Mouse (Mus musculus): ENCODE measurements at regions not wholly inside any gene's neighbourhood (a gene's known extent, or its start where the extent isn't known, plus 50 kb on each side); places are given as distances from the start of the nearest gene placed in this dataset.

DNA sequence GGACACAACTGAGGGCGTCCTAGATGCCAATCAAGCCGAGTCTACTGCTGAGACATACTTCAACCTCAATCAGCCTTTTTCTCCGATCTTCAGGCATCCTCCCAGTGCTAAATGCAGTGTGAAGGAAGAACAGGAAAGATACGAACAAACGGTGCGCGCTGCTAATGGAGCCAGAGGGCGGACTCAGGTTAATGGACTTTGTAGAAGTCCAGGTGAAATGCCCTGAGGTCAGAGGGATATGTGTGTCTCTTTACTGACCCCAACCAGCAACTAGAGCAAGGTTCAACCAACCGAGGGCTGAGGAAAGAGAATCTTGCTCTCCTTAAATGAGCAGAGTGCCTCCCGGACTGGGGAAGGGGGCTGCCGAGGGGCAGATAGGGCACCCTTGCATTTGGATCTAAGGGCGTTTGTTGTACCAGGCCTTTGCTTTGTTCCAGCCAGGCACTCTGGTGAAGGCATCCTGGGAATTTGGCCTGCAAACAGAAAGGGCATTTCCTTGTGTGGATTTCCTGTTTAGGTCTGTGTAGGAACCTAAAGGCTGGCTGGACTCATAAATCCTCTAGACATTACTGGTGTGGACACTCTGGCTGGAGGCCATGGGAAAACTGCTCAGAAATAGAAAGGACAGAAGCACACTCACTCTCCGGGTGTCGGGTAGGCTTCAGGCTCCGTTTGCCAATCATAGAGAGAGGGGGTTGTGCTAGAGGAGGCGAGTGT lies 62.7 kb upstream of the Ahctf1 start:
- H3K4me3 ChIP-seq (replicated peaks; ENCODE audit: control insufficient read depth, low read depth, low read length), result no peak overlapping the region
- no peak overlapping the region for H3K27ac ChIP-seq (ENCODE audit: control insufficient read depth, insufficient read depth, low read depth, low read length, poor library complexity)
- TF ChIP-seq CTCF (IDR thresholded peaks at IDR 0.05; ENCODE audit: control insufficient read depth, insufficient read depth, low read length), result no peak
- TF ChIP-seq POLR2A (IDR thresholded peaks at IDR 0.05; ENCODE audit: borderline replicate concordance, control insufficient read depth, low read depth, low read length), result no peak
- WGBS, result 79% methylated on average over 16 of the region's 16 CpGs
- no peaks in the 10 kb centered on the region for H3K4me1 ChIP-seq (ENCODE audit: control insufficient read depth, insufficient read depth, low read length)

- WGBS, result 61% methylated on average over 11 of the region's 11 CpGs
- H3K4me3 ChIP-seq (replicated peaks; ENCODE audit: control insufficient read depth, low read depth, low read length), result no peak overlapping the region
- TF ChIP-seq CTCF (IDR thresholded peaks at IDR 0.05; ENCODE audit: control insufficient read depth, insufficient read depth, low read length) (no peak), POLR2A (IDR thresholded peaks at IDR 0.05; ENCODE audit: borderline replicate concordance, control insufficient read depth, low read depth, low read length) (no peak)
- H3K4me1 ChIP-seq (ENCODE audit: control insufficient read depth, insufficient read depth, low read length), result no peaks in the 10 kb centered on the region
- no peak overlapping the region for H3K27ac ChIP-seq (ENCODE audit: control insufficient read depth, insufficient read depth, low read depth, low read length, poor library complexity)
Measured at GRCm38 (mm10) chr1:179865561-179865960, 62.1 kb upstream of the Ahctf1 start.

DNA sequence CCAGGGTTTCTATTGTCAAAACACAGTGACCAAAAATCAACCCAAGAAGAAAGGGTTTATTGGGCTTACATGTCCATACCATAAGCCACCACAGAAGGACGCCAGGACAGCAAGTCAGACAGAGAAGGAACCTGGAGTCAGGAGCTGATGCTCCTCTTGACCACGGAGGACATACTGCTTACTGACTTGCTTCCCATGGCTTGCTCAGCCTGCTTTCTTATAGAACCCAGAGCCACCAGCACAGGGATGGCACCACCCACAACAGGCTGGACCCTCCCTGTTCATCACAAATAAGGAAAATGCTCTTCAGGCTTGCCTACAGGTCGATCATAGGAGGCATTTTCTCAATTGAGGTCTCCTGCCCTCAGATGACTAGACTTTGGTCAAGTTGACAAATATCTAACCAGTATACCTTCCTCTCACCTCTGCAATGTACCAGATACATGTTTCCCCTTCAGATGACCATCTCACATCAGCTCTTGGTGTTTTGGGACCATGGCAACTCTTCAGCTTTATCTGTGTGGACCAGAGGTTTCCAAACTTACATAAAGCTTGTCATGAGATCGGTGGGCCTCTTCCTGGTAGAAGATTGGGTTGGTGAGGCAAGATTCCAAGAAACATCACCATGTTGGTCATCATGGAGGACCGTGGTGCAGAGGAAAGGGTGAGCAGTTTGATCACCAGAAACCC lies 61.2 kb upstream of the Ahctf1 start:
- TF ChIP-seq POLR2A (IDR thresholded peaks at IDR 0.05; ENCODE audit: borderline replicate concordance, control insufficient read depth, low read depth, low read length), result no peak
- TF ChIP-seq CTCF (IDR thresholded peaks at IDR 0.05; ENCODE audit: control insufficient read depth, insufficient read depth, low read length), result no peak
- WGBS, result 67% methylated on average over 5 of the region's 5 CpGs
- Histone ChIP-seq H3K27ac (ENCODE audit: control insufficient read depth, insufficient read depth, low read depth, low read length, poor library complexity) (no peak overlapping the region), H3K4me1 (ENCODE audit: control insufficient read depth, insufficient read depth, low read length) (no peaks in the 10 kb centered on the region), H3K4me3 (replicated peaks; ENCODE audit: control insufficient read depth, low read depth, low read length) (no peak overlapping the region)

GRCm38 (mm10) chr1:179863420-179863819 lies 59.9 kb upstream of the Ahctf1 start:
- WGBS, result 57% methylated on average over 4 of the region's 4 CpGs
- H3K4me1 ChIP-seq (ENCODE audit: control insufficient read depth, insufficient read depth, low read length), result no peaks in the 10 kb centered on the region
- TF ChIP-seq POLR2A (IDR thresholded peaks at IDR 0.05; ENCODE audit: borderline replicate concordance, control insufficient read depth, low read depth, low read length) (no peak), CTCF (IDR thresholded peaks at IDR 0.05; ENCODE audit: control insufficient read depth, insufficient read depth, low read length) (no peak)

DNA sequence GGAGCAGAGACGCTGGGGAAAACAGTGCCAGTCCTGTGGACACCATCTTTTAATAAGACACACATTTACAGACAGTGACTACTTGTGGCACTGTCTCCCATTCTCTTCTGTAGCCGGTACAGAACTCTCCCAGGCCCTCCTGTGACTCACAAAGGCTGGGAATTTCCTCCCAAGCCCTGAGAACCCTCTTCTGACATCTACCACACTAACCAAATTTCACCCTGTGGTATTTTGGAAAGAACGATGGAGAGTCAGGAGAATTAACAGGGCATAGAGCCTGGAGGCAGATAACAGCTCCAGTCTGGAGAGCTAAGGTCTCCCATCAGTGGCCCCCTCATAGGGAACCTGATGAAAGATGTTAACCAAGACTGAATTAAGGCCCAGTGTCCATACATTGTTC lies 59.5 kb upstream of the Ahctf1 start:
- H3K27ac ChIP-seq (ENCODE audit: control insufficient read depth, insufficient read depth, low read depth, low read length, poor library complexity), result no peak overlapping the region
- H3K4me1 ChIP-seq (ENCODE audit: control insufficient read depth, insufficient read depth, low read length), result no peaks in the 10 kb centered on the region
- no peak overlapping the region for H3K4me3 ChIP-seq (replicated peaks; ENCODE audit: control insufficient read depth, low read depth, low read length)
- TF ChIP-seq POLR2A (IDR thresholded peaks at IDR 0.05; ENCODE audit: borderline replicate concordance, control insufficient read depth, low read depth, low read length) (no peak), CTCF (IDR thresholded peaks at IDR 0.05; ENCODE audit: control insufficient read depth, insufficient read depth, low read length) (no peak)
- 74% methylated on average over 3 of the region's 3 CpGs for WGBS

More at GRCm38 (mm10) chr1:179863420-179863819, 59.9 kb upstream of the Ahctf1 start:
- Histone ChIP-seq H3K4me3 (replicated peaks; ENCODE audit: control insufficient read depth, low read depth, low read length) (no peak overlapping the region), H3K27ac (ENCODE audit: control insufficient read depth, insufficient read depth, low read depth, low read length, poor library complexity) (no peak overlapping the region)

GRCm38 (mm10) chr1:179861776-179862175 lies 58.3 kb upstream of the Ahctf1 start:
- Histone ChIP-seq H3K4me3 (replicated peaks; ENCODE audit: control insufficient read depth, low read depth, low read length) (no peak overlapping the region), H3K4me1 (ENCODE audit: control insufficient read depth, insufficient read depth, low read length) (no peaks in the 10 kb centered on the region), H3K27ac (ENCODE audit: control insufficient read depth, insufficient read depth, low read depth, low read length, poor library complexity) (no peak overlapping the region)
- 80% methylated on average over 3 of the region's 3 CpGs for WGBS
- TF ChIP-seq POLR2A (IDR thresholded peaks at IDR 0.05; ENCODE audit: borderline replicate concordance, control insufficient read depth, low read depth, low read length) (no peak), CTCF (IDR thresholded peaks at IDR 0.05; ENCODE audit: control insufficient read depth, insufficient read depth, low read length) (no peak)

DNA sequence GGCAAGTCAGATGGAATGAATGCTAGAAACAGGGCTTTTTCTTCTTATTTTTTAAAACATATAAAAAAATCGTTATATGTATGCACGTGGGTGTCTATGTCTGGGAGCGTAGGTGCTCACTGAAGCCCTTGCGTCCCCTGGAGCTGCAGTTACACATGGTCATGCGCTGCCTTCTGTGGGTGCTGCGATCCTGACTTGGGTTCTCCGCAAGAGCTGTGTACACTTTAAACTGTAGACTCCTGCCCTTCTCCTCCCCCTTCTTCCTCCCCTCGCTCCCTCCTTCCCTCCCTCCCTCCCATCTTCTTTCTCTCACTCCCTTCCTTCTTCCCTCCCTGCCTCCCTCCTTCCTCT lies 56.0 kb upstream of the Ahctf1 start:
- H3K27ac ChIP-seq (ENCODE audit: control insufficient read depth, insufficient read depth, low read depth, low read length, poor library complexity), result no peak overlapping the region
- TF ChIP-seq POLR2A (IDR thresholded peaks at IDR 0.05; ENCODE audit: borderline replicate concordance, control insufficient read depth, low read depth, low read length) (no peak), CTCF (IDR thresholded peaks at IDR 0.05; ENCODE audit: control insufficient read depth, insufficient read depth, low read length) (no peak)
- whole genome bisulfite sequencing, result 81% methylated on average over 8 of the region's 8 CpGs
- no peak overlapping the region for H3K4me3 ChIP-seq (replicated peaks; ENCODE audit: control insufficient read depth, low read depth, low read length)
- H3K4me1 ChIP-seq (ENCODE audit: control insufficient read depth, insufficient read depth, low read length), result no peaks in the 10 kb centered on the region

DNA sequence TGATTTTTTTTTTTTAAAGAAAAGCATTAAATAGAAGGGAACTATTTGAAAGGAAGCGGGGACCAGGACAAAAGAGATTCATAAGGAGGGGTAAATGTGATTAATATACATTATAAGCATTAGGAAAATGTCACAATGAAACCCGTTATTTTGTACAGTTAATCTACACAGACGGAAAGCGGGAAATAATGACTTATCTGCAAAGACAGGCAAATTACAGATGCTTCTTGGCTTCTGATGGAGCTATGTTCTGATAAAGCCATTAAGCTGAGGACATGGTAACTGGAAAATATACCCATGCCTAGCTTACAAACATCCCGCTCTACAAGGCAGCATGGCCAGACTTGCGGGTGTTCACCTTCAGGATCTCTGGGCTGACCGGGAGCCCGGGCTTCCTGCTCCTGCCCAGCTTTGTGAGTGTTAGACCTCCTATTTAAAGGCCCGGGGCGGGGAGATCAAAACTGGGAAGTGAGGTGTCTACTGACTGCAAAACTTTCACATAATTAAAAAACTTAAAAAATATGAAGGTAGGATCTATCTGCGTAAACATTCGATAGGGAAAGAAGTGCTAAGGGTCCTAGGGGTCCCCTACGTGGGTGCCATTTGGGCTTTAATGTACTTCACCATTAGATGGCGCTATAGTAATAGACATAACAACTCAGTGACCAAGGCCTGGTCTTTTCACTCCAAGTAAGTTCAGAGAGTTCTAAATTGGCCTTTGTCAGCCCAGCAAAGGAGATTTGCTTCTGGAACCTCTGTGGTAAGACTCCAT lies 55.5 kb upstream of the Ahctf1 start:
- Histone ChIP-seq H3K4me1 (ENCODE audit: control insufficient read depth, insufficient read depth, low read length) (no peaks in the 10 kb centered on the region), H3K27ac (ENCODE audit: control insufficient read depth, insufficient read depth, low read depth, low read length, poor library complexity) (0 out of 2 replicates have a peak overlapping the region, but pooled peaks have one; percentile 40), H3K4me3 (replicated peaks; ENCODE audit: control insufficient read depth, low read depth, low read length) (no peak overlapping the region)
- WGBS, result 26% methylated on average over 14 of the region's 14 CpGs
- no peak for TF ChIP-seq POLR2A (IDR thresholded peaks at IDR 0.05; ENCODE audit: borderline replicate concordance, control insufficient read depth, low read depth, low read length)
- no peak for TF ChIP-seq CTCF (IDR thresholded peaks at IDR 0.05; ENCODE audit: control insufficient read depth, insufficient read depth, low read length)

All from bone marrow, adult 2 months (tissue).